Mouse (Mus musculus) neural tube, embryonic 14.5 days (tissue): ENCODE data around the gene Kif1a. TPM values are rescaled to one million over a fixed set of nuclear protein-coding genes. Genes with fewer than 3 reads are reported as not detected.

Source experiments
- ATAC-seq: fragments of 200-750 bp; cut with Nextera tagmentation; 2 replicates; pipeline ENCODE4 v1.8.0; 2017; ENCODE audit warnings: low read depth, mild to moderate bottlenecking, moderate TSS enrichment, moderate library complexity
- H3K27ac ChIP-seq: fragments of 300-500 bp; sonication (generic); 2 replicates; pipeline ENCODE4 v1.5.1; 2014; ENCODE audit warnings: low read depth, mild to moderate bottlenecking, control low read depth, low read length, moderate library complexity, mixed read lengths
- H3K27me3 ChIP-seq: fragments of 300-500 bp; sonication (generic); 2 replicates; pipeline ENCODE4 v1.6.1; 2014; ENCODE audit warnings: low read length; ENCODE audit not compliant: control insufficient read depth, insufficient read depth
- H3K36me3 ChIP-seq: fragments of 300-500 bp; sonication (generic); 2 replicates; pipeline ENCODE4 v1.6.1; 2014; ENCODE audit warnings: low read length, mixed read lengths; ENCODE audit not compliant: control insufficient read depth, insufficient read depth
- H3K4me1 ChIP-seq: fragments of 300-500 bp; sonication (generic); 2 replicates; pipeline ENCODE4 v1.6.1; 2014; ENCODE audit warnings: low read length; ENCODE audit not compliant: control insufficient read depth, insufficient read depth
- H3K4me2 ChIP-seq: fragments of 300-500 bp; sonication (generic); 2 replicates; pipeline ENCODE4 v1.6.1; 2014; ENCODE audit warnings: mild to moderate bottlenecking, low read depth, low read length, control low read depth
- H3K4me3 ChIP-seq: fragments of 300-500 bp; sonication (generic); 2 replicates; pipeline ENCODE4 v1.5.1; 2014; ENCODE audit warnings: low read depth, low read length, control low read depth, mixed read lengths
- H3K9ac ChIP-seq: fragments of 300-500 bp; sonication (generic); replicated peaks from 2 replicates; pipeline ENCODE4 v1.6.1; 2014; ENCODE audit warnings: low read depth, mild to moderate bottlenecking, control low read depth, low read length, mixed read lengths
- H3K9me3 ChIP-seq: fragments of 300-500 bp; sonication (generic); 2 replicates; pipeline ENCODE4 v1.6.1; 2016; ENCODE audit warnings: low read length; ENCODE audit not compliant: control insufficient read depth
- WGBS: fragments of 180-500 bp; shearing (Covaris S2); extraction: QIAGEN DNeasy Blood & Tissue Kit; methylation state at CpG from one replicate; pipeline ENCODE4 v1.1.7; 2014; 5-methylcytosine and 5-hydroxymethylcytosine counted together
- polyA plus RNA-seq: library from polyadenylated mRNA; unstranded; fragments of >200 nt; fragmentation: Nextera tagmentation; extraction: Ambion mirVana; gene quantifications from 2 replicates; pipeline ENCODE4 v1.2.1, GENCODE M21; 2014

Kif1a gene
- polyA plus RNA-seq, 1 experiment from 2014 or later = 438 TPM

DNA sequence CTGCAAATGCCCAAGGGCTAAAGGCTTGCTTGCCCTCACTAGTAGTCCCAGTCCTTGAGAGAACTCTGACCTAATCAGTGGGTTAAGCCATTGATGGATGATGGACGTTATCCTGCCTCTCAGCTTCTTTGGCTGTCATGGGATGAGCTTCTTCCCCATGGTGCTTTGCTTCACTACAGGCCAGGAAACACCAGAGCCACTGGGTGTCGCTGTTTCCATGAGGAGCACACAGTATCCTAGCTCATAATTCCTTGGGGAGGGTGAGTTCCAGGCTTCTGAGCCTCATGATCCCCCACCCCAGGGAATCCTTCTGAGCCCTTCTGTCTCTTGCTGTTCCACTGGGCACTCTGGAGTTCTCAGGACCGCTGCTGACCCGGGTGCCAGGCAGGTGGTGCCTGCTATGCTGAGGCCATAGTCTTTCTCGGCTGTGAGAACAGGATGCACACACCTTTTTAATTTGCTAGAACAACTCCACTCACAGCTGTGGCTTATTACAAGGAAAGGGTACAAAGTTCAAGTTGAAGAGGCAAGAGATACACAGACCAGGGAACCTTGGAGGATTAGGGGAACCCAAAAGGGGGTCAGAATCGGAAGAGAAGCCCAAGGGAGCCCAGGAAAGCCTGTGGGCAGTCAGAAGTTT is 27.1 kb upstream of the Kif1a start:
- WGBS = 33% methylated on average over 6 of the region's 6 CpGs
- Histone ChIP-seq H3K9me3 (no peaks in the 10 kb centered on the region), H3K4me2 (no peak overlapping the region)

DNA sequence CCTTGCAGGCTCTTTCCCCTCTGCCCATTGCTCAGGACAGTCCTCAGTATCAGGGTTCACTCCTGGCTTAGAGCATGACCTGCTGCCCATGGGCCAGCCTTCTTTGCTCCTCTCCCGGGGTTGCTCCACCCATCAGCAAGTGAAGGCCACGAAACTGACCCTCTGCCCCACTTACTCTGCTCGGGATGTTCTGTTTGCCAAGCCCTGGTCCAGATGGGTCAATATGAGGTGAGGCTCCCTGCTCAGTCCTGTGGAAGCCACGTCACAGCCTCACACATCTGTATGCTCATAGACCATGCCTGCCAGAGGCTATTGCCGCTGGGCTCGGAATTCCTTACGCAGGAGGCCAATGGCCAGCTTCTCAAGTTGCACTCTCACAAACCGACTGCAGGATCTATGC is 26.5 kb upstream of the Kif1a start:
- Histone ChIP-seq H3K27ac (no peak overlapping the region), H3K4me3 (no peak overlapping the region), H3K36me3 (no peaks in the 10 kb centered on the region), H3K9me3 (no peaks in the 10 kb centered on the region), H3K4me2 (no peak overlapping the region), H3K4me1 (no peaks in the 10 kb centered on the region), H3K9ac (no peak overlapping the region), H3K27me3 (no peaks in the 10 kb centered on the region)
- WGBS = 86% methylated on average over 8 of the region's 8 CpGs
- no peak for ATAC-seq

More for the DNA sequence above, 27.1 kb upstream of the Kif1a start:
- H3K27ac ChIP-seq = no peak overlapping the region
- H3K27me3 ChIP-seq = no peaks in the 10 kb centered on the region
- H3K36me3 ChIP-seq = no peaks in the 10 kb centered on the region
- no peak overlapping the region for H3K9ac ChIP-seq
- H3K4me3 ChIP-seq = no peak overlapping the region
- peak; percentile 46; the same call in 1 of the 2 replicates for ATAC-seq
- no peaks in the 10 kb centered on the region for H3K4me1 ChIP-seq

DNA sequence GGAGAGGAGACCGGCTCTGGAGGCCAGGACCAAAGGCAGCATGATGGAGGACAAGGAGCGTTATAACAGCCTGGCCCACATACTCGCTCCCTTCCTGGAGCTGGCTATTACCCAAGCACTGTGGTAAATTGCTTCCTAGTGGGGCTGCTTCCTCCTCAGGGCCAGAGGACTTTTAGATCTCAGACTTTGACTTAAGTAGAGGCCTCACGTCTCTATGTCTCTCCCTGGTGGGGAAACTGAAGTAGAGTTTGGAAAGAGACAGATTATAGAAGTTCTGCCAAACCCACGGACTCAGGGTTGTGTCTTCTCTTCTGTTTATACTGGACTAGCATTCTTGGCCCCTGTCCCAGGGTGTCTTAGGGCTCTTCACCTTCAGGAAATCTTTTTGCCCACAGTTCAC is 23.5 kb upstream of the Kif1a start:
- WGBS = 66% methylated on average over 5 of the region's 5 CpGs
- H3K9ac ChIP-seq = no peak overlapping the region
- ATAC-seq = no peak
- no peak overlapping the region for H3K4me3 ChIP-seq
- H3K4me1 ChIP-seq = no peaks in the 10 kb centered on the region
- no peak overlapping the region for H3K4me2 ChIP-seq
- no peaks in the 10 kb centered on the region for H3K36me3 ChIP-seq
- H3K27ac ChIP-seq = no peak overlapping the region
- H3K27me3 ChIP-seq = no peaks in the 10 kb centered on the region
- no peaks in the 10 kb centered on the region for H3K9me3 ChIP-seq

DNA sequence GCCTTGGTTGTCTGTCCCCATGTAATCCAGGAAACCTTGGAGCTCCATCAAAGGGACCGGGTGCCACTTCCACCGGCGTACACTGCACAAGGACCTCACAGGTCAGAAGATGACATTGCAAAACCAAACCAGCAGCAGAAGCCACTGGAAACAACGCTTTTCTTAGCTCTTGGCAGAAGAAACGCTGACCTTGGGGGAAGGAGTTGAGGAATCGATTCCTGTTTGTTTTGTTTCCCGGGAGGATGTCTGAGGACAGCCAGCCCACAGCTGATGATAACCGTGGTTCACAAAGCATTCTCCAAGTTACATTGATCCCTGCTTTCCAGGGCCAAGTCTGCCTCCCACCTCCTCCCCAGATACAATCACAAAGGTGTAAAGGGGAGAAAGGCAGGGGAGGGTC is 22.3 kb upstream of the Kif1a start:
- no peak overlapping the region for H3K27ac ChIP-seq
- H3K9me3 ChIP-seq = no peaks in the 10 kb centered on the region
- H3K4me1 ChIP-seq = no peaks in the 10 kb centered on the region
- H3K4me3 ChIP-seq = no peak overlapping the region
- H3K4me2 ChIP-seq = no peak overlapping the region
- no peak for ATAC-seq
- H3K36me3 ChIP-seq = no peaks in the 10 kb centered on the region
- WGBS = 75% methylated on average over 8 of the region's 8 CpGs
- H3K27me3 ChIP-seq = no peaks in the 10 kb centered on the region
- H3K9ac ChIP-seq = no peak overlapping the region

DNA sequence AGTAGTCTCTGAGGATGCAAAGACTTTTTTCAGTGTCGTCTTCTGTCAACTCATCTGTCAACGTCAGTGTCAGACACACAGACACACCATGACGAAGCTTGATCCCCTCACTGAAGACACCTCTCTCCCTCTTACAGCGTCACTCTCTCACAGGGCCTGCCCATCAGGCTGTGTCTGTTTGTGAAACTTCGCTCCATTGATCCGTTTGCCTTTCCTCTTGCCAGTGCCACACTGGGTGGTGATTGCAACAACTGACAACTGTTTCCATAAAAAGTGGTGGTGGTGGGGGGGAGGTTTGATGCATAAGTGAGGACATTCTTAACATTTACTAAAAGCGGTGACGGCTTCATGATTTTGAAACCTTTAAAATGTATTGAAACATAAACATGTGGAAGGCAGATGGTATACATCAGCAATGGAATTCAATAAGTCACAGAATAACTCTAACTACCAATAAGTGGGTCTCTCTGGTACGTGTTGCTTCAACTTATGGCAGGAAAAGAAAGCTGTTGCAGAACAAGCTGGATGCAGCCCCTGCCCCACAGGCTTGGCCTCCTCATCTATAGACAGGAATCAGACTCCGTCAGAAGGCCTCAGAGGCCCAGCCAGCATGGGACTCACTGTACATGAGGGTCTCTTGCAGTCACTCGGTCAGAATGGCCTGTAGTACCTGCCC is 21.6 kb upstream of the Kif1a start:
- no peak for ATAC-seq
- H3K36me3 ChIP-seq = no peaks in the 10 kb centered on the region
- 84% methylated on average over 11 of the region's 11 CpGs for WGBS

DNA sequence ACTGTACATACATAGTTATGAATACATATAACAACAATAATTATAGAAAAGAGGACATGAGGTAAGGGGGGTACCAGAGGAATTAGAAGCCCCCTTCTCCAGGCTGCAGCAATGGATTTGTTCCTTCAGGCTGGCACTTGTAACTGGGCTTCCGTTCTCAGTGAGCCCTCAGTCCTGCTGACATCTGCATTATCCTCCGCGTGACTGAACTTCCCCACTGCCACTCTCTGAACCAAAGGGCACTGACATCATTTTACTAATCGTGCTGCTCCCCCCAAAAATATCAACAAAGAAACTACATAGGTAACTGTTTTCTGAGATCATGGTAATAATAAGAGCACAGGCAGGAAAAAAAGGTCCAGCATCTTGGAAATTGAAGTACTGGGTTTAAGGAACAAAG is 17.1 kb upstream of the Kif1a start:
- Histone ChIP-seq H3K9me3 (no peaks in the 10 kb centered on the region), H3K27ac (no peak overlapping the region), H3K4me2 (no peak overlapping the region), H3K4me1 (peaks cover 4% of the 10 kb centered on the region; the same call in 1 of the 2 replicates), H3K9ac (no peak overlapping the region), H3K4me3 (no peak overlapping the region), H3K36me3 (no peaks in the 10 kb centered on the region), H3K27me3 (no peaks in the 10 kb centered on the region)
- ATAC-seq = no peak
- 37% methylated on average over 4 of the region's 4 CpGs for WGBS

More for the DNA sequence above, 21.6 kb upstream of the Kif1a start:
- Histone ChIP-seq H3K4me1 (no peaks in the 10 kb centered on the region), H3K9me3 (no peaks in the 10 kb centered on the region), H3K27me3 (no peaks in the 10 kb centered on the region), H3K4me2 (no peak overlapping the region), H3K9ac (no peak overlapping the region), H3K27ac (no peak overlapping the region), H3K4me3 (no peak overlapping the region)

DNA sequence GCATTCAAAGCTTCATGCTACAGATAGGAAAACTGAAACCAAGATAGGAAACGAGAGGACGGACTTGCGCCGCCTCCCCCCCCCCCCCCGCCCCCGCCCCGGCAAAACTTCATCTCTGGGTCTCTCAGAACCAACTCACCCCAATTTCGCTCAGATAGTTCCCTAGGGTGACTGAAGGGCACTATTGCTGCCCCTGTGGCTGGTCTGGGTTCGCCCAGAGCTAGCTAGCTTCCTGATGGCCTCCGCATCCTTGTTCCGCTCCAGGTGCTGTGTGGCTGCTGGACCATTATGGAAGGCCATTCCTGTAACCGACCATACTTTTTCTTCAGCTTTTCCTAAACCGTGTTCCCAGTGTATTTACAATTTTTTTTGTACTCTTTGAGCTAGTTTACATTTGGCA is 13.7 kb upstream of the Kif1a start:
- ATAC-seq = peak; percentile 73; the same call in 1 of the 2 replicates

DNA sequence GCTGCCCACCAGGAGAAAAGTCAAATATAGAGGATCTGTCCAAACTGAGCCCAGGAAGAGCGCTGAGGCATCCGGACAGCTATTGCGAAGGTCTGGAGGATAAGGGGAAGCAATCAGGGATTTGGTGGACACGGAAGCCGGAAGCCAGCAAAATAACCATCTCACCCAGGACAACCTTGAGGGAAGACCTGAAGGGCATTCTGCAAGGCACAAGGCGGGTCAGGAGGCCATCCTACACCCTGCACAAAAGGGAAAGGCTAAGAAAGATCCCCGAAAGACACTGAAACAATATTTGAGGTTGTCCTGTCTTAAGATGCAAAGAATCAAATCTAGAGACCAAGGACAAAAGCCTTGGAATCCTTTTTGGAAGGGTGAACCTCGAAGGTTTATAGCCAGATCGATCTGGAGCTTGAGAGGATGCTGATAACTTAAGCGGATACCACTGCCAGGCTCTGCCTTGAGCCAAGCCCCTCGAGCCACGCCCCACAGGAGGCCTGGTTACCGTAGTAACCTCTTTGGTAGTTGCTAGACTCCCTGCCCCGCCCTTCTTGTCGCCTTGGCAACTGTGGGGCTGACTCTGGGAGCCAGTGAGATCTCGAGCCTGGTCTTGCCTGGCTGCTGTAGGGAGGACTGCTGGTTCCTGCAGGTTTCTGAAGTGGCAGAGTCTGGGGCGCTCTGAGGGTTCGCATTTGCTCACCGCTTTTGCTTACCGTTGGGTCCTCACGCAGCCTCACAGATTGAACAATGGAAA is 13.1 kb upstream of the Kif1a start:
- no peak overlapping the region for H3K27ac ChIP-seq
- H3K9ac ChIP-seq = peak overlapping the region; percentile 44; the same call in 1 of the 2 replicates
- peaks cover 4% of the 10 kb centered on the region; the same call in 1 of the 2 replicates for H3K4me1 ChIP-seq
- peak; percentile 100 for ATAC-seq
- H3K9me3 ChIP-seq = no peaks in the 10 kb centered on the region
- 25% methylated on average over 21 of the region's 21 CpGs for WGBS
- no peaks in the 10 kb centered on the region for H3K27me3 ChIP-seq
- H3K4me2 ChIP-seq = peak overlapping the region; percentile 64
- H3K36me3 ChIP-seq = no peaks in the 10 kb centered on the region
- peak overlapping the region; percentile 24 for H3K4me3 ChIP-seq

More for the DNA sequence above, 13.7 kb upstream of the Kif1a start:
- Histone ChIP-seq H3K9me3 (no peaks in the 10 kb centered on the region), H3K36me3 (no peaks in the 10 kb centered on the region), H3K4me3 (peak overlapping the region; percentile 24), H3K4me1 (peaks cover 4% of the 10 kb centered on the region; the same call in 1 of the 2 replicates), H3K27me3 (no peaks in the 10 kb centered on the region), H3K27ac (no peak overlapping the region), H3K9ac (peak overlapping the region; percentile 44; the same call in 1 of the 2 replicates), H3K4me2 (peak overlapping the region; percentile 64)
- whole genome bisulfite sequencing = 15% methylated on average over 8 of the region's 13 CpGs

DNA sequence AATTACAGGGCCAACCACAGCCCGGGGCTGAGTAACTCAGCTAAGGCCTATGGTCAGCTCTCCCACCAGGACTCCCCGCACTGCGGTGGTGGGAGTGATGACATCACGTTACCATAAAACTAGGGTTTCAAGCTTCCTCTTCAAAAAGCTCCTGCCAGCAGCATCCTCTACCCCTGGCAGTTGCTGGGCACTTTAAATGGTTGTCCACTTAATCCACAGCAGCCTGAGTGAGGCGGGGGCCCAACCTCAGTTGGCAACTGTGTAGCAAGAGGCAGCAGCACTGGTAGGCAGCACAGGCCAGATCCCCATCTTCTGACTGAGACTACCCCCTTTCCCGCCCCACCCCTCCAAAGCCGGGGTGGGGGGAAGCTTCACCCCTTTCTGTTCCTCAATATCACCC is 949 bp upstream of the Kif1a start:
- H3K9me3 ChIP-seq = no peaks in the 10 kb centered on the region
- no peak overlapping the region for H3K4me2 ChIP-seq
- no peak overlapping the region for H3K9ac ChIP-seq
- no peaks in the 10 kb centered on the region for H3K27me3 ChIP-seq
- H3K36me3 ChIP-seq = no peaks in the 10 kb centered on the region
- no peak overlapping the region for H3K4me3 ChIP-seq
- no peak overlapping the region; the same call in 1 of the 2 replicates for H3K27ac ChIP-seq
- H3K4me1 ChIP-seq = peaks cover 15% of the 10 kb centered on the region
- no peak for ATAC-seq
- WGBS = 56% methylated on average over 7 of the region's 7 CpGs
